In the genomic region with DNA sequence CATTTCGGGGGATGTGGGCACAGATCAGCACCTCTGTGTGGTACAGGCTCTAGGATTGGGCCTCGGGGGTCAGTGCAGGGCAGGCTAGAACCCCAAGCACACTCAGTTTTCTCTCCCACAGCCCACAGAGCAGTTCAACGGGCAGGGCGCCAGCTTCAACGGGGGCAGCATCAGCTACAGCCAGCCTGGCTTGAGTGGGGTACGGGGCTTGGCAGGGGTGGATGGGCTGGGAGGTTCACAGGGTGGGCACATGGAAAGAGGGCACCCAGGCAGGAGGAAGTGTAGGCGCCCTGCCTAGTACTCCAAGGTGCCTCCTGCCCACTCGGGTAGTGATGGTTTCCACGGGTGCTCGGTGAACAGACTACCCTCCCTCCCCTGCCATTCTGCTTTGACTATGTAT, we compare ENCODE assay signal across 19 mouse cellular contexts. TPM values are rescaled to one million over a fixed set of nuclear protein-coding genes. Genes with fewer than 3 reads are reported as not detected.
DNase-seq lines count a peak whose midpoint lies in the region; ATAC-seq and TF ChIP-seq lines count a peak whose summit lies in the region.
"Had no signal": no experiment of that assay in that cellular context is flagged by ENCODE, and none has a peak within 500 bp of the region (broad histone marks: within the 10 kb centered on the region; RNA-seq: fewer than 3 reads in every experiment).

No protein-coding gene starts in this region.

- H3K27me3 ChIP-seq in heart, embryonic 10.5 days (ENCODE audit: insufficient read depth, poor library complexity, severe bottlenecking), result no peaks in the 10 kb centered on the region
- H3K27me3 ChIP-seq: embryonic facial prominence, embryonic 15.5 days; heart, embryonic 12.5 days; hindbrain, embryonic 15.5 days had no signal

- no peak for ATAC-seq in cerebellum, adult (ENCODE audit: insufficient number of reproducible peaks, low FRiP score, low TSS enrichment)
- ATAC-seq: forebrain, embryonic 14.5 days; inflammation-experienced regulatory T-cells, adult 6 months had no signal

- no peak for TF ChIP-seq CTCF in layer of hippocampus, adult 2 months (conservative IDR thresholded peaks at IDR 0.05)

- WGBS in heart, embryonic 10.5 days, result 90% methylated on average over 10 of the region's 10 CpGs

- H3K4me3 ChIP-seq in heart, embryonic 10.5 days, result no peak overlapping the region
- no peak overlapping the region for H3K4me3 ChIP-seq in layer of hippocampus, adult 2 months
- H3K4me3 ChIP-seq: embryonic facial prominence, embryonic 15.5 days; erythroblast, embryonic 14.5 days; forebrain, embryonic 10.5 days; heart, adult 2 months; heart, embryonic 12.5 days; hindbrain, embryonic 10.5 days; hindbrain, embryonic 15.5 days had no signal

- DNase-seq in cerebellum, adult 9-10 months, result peak; percentile 18
- peak; percentile 84 for DNase-seq in heart, adult 11 months
- no peak for DNase-seq in heart, embryonic 10.5 days (ENCODE audit: low spot score)
- DNase-seq in layer of hippocampus, adult 11-12 months (ENCODE audit: low spot score), result peak; percentile 6
- DNase-seq in layer of hippocampus, adult 2 months (ENCODE audit: low spot score in 2 of 2), result no peak
- peak; percentile 31 for DNase-seq in right cerebral cortex, postnatal 14 days
- no peak for DNase-seq in right cerebral cortex, postnatal 25 days
- DNase-seq: adrenal gland, postnatal 10 days; gastrocnemius, postnatal 10 days had no signal

- no peaks in the 10 kb centered on the region for H3K9me3 ChIP-seq in heart, embryonic 10.5 days
- H3K9me3 ChIP-seq: embryonic facial prominence, embryonic 15.5 days; forebrain, embryonic 10.5 days; heart, embryonic 12.5 days; hindbrain, embryonic 10.5 days; hindbrain, embryonic 15.5 days had no signal

- no peak overlapping the region for H3K27ac ChIP-seq in heart, embryonic 10.5 days
- H3K27ac ChIP-seq in layer of hippocampus, adult 2 months, result no peak overlapping the region
- H3K27ac ChIP-seq: embryonic facial prominence, embryonic 15.5 days; forebrain, embryonic 10.5 days; heart, adult 2 months; hindbrain, embryonic 10.5 days; hindbrain, embryonic 15.5 days had no signal

- peaks cover 93% of the 10 kb centered on the region for H3K36me3 ChIP-seq in heart, embryonic 10.5 days

- H3K4me1 ChIP-seq in heart, embryonic 10.5 days, result peaks cover 3% of the 10 kb centered on the region; the same call in 1 of the 2 replicates
- H3K4me1 ChIP-seq: embryonic facial prominence, embryonic 15.5 days; forebrain, embryonic 10.5 days; heart, embryonic 12.5 days had no signal

RNA-seq across cellular contexts. Expression of gene Zmiz2, which starts 9.3 kb away (rescaled TPM):
- polyA plus RNA-seq in heart, embryonic 10.5 days (2016; fragmentation: Nextera tagmentation; extraction: Ambion mirVana), result 8.1 and 10.2 TPM in 2 replicates
- 100 to 1,000 TPM; 170 TPM for total RNA-seq in layer of hippocampus, adult 2 months (2021)

RNA-seq across cellular contexts. Expression of gene Ppia, which starts 17.1 kb away (rescaled TPM):
- polyA plus RNA-seq in heart, embryonic 10.5 days (2016; fragmentation: Nextera tagmentation; extraction: Ambion mirVana), result 4,882 and 5,148 TPM in 2 replicates
- total RNA-seq in layer of hippocampus, adult 2 months (2021), result 1,000 to 10,000 TPM; 1,589 to 1,677 TPM

RNA-seq across cellular contexts. Expression of gene H2afv, which starts 46.1 kb away (rescaled TPM):
- 303 and 415 TPM in 2 replicates for polyA plus RNA-seq in heart, embryonic 10.5 days (2016; fragmentation: Nextera tagmentation; extraction: Ambion mirVana)
- 10 to 100 TPM; 43.6 to 47.3 TPM for total RNA-seq in layer of hippocampus, adult 2 months (2021)

Comparison
In these comparisons a context has a peak if more than half of its experiments do, and no peak if none do; other contexts are left out.
1. DNase-seq: peak in cerebellum, adult 9-10 months (single experiment), heart, adult 11 months (single experiment), layer of hippocampus, adult 11-12 months (single experiment) and right cerebral cortex, postnatal 14 days (single experiment); none in heart, embryonic 10.5 days (single experiment), layer of hippocampus, adult 2 months (0 of 2) and right cerebral cortex, postnatal 25 days (single experiment).